Mouse (Mus musculus): Measurements from ENCODE around the gene Gse1.

Gene Gse1

DNA sequence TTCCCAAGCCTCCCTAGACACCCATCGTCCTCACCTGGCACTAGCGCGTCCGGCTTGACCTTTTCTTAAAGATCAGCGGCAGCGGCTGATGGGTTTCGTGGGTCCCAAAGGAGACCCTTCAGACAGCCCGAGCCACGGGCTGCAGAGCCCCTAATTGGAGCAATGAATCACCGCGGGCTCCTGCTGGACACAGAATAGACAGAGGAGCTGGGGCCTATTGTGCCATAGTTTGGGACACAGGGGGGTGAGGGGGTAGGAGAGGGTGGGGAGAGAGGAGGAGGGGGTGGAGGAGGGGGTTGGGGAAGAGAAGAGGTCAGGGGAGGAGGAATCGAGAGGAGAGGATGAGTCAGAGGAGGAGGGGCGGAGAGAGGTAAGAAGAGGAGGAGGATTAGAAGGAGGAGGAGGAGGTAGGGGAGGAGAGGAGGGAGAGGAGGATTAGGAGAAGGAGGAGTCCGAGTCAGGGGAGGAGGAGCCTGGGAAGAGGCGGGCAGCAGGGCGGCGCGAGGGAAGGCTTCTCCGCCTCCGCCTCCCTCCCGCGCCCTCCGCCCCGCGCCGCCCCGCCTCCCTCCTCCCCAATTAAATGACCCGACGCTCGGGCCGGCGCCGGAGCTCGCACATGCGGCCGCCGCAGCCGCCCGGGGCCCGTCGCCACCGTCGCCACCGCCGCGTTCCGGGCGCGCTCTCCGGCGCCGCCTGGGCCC is at the start of gene Gse1:
TSS of gene Gse1 (plus strand) at position 566 of the 701 bp plus-strand sequence.
- DNase-seq: peak; percentile 88 to 91

- peak; percentile 94 to 96 for DNase-seq
Measured at GRCm38 (mm10) chr8:120179027-120179431, 49.2 kb upstream of the Gse1 start.

DNA sequence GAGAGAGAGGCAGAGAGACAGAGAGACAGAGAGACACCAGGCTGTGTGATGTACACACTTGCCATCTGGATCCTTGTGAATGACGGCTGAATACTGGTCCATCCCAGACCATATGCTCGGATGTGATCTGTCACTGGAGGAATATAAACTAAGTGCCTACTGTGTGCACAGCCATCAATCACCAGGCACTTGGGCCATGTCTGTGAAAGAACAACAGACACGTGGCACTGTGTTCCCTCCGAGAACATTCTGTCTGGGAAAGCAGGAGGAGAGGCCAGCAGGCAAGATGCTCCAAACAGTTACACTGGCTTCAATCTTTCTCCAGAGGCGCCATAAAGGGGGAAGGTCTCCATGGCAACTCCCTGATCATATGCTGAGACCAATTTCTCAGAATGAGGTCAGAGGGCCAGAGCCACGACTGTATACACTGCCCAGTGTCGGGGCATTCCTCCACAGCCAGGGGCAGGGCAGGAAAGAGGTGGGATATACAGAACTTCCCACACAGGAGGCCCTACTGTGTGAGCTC is 47.7 kb upstream of the Gse1 start:
- no peak for DNase-seq

GRCm38 (mm10) chr8:120181274-120181673 is 47.0 kb upstream of the Gse1 start:
- DNase-seq: no peak

- no peak for DNase-seq
Measured at GRCm38 (mm10) chr8:120181861-120182414, 46.3 kb upstream of the Gse1 start.

DNA sequence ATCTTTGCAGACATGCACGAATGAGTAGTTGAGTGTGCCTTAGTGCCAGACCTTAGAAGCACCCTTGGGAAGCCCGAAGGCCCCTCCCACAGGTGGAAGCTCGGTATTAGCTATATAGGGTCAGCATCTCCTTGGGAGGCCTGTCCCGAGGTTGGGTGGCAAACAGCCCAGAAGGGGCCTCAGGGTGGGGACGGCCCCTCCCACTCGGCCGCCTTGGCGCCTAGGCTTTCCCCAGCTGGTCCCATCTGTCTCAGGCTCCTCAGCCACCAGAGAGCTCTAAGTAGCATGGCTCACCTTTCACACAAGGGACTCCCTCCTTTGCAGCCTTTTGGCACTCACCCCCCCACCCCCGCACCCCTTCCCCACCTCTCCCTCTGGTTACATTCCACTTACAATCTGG is 43.9 kb upstream of the Gse1 start:
- peak; percentile 67 to 72 for DNase-seq

DNA sequence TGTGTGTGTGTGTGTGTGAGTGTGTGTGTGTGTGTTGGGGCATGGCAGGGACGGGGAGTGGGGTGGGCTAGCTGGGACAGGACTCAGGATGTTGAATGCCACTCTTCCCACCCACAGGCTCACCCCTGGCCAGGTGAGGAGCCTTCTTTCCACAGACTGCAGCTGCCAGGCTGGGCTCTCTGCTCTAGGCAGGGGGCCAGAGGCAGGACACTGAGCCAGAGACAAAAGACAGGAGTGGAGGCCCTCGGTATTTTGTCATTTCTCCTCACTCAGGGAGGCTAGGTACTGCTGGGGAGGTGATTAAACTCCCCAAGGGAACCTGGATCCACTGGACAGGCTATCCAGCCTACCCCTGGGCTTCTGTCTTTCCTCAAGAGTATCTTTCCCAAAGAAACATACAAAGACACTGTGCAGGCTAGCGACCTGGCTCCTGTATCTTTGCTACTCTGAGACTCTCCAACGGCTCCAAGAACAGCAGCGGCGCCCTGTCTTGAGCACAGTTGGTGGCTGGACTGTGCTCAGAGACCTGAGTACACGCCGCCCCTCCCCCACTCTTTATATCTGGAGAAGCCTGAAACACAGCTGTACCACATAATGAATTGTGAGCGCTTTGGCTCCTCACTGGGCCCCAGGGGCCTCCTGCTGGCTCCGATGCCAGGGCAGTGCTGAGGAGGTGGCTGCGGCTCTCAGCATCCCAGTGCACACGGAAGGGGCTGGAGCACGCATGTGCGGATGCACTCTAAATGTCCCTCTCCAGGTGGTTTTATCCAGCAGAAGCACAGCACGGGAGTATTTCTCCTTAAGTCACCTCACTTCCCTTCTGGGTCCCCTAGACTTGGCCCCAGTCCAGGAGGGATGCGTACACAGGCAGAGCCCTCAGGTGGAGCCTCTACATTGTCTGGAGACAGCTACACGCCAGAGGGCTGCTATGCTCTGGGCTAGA is 43.1 kb upstream of the Gse1 start:
- peak; percentile 68 to 77 for DNase-seq

DNA sequence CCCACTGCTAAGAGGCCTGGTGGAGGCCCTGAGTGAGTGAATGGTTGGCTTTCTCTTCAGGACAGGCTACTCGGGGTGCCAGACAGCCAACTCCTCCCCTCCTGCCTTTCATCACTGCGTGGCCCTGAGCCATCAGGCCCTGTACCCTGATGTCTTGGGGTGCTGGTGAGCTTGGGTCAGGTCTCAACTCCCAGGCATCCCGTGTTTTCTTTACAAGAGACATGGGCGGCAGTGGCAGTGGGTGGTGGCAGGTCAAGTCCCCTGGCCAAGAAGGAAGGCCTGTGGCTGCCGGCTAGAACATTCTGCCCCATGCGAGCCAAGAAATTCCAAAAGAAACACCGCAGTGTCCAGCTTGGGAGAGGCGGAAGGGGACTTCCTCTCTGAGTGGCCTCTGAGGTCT is 41.8 kb upstream of the Gse1 start:
- DNase-seq: peak; percentile 25 to 46

GRCm38 (mm10) chr8:120188510-120188909 is 39.7 kb upstream of the Gse1 start:
- peak; percentile 44 to 63 for DNase-seq

DNA sequence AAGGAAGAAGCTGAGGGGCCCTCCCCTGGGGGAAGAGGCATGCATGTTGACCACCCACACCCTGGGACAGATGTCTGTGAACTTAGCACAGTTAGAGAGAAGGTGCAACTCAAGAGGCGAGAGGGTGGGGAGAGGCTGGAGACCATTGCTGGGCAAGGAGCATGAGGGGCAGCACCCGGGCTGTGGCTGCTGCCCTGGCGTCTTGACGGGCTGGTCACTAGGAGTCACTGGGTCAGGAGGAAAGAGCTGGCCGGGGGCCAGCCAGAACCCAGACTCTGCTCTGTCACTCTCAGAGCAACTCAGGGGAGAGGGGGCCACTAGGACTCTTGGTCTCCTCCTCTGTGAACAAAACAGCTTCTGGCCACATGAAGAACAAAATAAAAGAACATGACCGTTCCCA is 38.8 kb upstream of the Gse1 start:
- DNase-seq: no peak

- DNase-seq: no peak
Measured at GRCm38 (mm10) chr8:120190107-120190809, 38.0 kb upstream of the Gse1 start.

DNA sequence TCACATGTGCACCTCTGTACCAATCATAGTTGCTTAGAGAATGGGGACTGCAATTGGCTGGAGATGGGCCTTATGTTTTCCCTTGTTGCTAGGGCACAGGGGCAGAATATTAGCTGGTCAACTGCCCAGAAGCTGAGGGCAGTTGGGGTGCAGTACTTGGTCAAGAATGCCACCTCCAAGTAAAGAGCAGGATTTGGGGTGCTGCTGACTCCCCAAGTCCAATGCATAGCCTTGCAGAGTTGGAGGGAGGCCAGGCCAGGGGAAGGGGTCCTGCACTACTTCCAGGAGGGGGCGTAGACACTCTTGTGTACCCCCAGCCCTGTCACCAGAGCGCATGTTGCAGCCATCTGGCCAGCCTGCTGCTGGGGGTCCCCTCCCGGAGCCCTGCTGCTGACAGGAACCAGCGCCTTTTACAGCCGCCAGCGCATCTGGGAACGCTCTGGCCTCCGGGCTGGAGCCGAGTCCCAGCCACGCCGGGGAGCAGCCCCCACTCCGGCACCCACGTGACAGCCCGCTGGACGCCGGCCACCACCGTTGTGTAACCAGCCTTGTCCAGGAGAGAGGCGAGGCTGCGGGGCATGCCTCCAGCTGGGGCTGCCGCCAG is 37.3 kb upstream of the Gse1 start:
- peak; percentile 93 to 95 for DNase-seq

- no peak for DNase-seq
Measured at GRCm38 (mm10) chr8:120191633-120192032, 36.6 kb upstream of the Gse1 start.

- no peak for DNase-seq
Measured at GRCm38 (mm10) chr8:120192118-120192517, 36.1 kb upstream of the Gse1 start.

GRCm38 (mm10) chr8:120201351-120201750 is 26.9 kb upstream of the Gse1 start:
- DNase-seq: no peak

DNA sequence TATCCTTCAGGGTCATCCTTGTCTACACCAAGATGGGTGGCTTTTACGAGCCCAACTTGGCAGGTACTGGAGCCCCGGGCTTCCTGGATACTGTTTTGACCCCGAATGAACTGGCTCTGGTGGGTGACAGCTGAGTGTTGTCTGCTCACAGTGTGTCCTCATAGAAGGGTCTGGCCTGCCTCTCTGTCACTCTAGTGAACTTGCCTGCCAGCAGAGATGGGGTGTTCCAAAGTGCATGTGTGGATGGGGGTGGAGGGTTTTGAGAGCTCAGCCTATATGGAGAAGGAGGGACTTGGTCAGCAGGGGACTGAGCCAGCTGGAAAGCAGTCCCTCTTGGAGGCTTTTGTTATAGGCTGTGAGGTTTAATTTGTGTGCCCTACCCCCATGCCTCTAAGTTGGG is 25.7 kb upstream of the Gse1 start:
- peak in 1 of 2 experiments; percentile 47 for DNase-seq

GRCm38 (mm10) chr8:120204736-120205360 is 23.4 kb upstream of the Gse1 start:
- DNase-seq: peak; percentile 51 to 70

- no peak for DNase-seq
Measured at GRCm38 (mm10) chr8:120205916-120206315, 22.3 kb upstream of the Gse1 start.

DNA sequence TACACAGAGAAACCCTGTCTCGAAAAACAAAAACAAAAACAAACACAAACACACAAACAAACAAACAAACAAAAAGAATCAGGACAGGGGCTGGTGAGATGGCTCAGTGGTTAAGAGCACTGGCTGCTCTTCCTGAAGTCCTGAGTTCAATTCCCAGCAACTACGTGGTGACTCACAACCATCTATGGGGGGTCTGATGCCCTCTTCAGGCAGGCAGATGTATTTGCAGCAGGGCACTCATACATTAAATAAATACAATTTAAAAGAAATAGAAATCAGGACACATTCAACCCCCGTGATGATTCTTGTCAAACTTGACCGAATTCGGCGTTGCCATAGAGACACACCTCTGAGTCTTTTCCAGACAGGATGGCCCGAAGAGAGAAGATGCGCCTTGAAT is 20.9 kb upstream of the Gse1 start:
- DNase-seq: no peak

GRCm38 (mm10) chr8:120208113-120208512 is 20.1 kb upstream of the Gse1 start:
- DNase-seq: no peak

DNA sequence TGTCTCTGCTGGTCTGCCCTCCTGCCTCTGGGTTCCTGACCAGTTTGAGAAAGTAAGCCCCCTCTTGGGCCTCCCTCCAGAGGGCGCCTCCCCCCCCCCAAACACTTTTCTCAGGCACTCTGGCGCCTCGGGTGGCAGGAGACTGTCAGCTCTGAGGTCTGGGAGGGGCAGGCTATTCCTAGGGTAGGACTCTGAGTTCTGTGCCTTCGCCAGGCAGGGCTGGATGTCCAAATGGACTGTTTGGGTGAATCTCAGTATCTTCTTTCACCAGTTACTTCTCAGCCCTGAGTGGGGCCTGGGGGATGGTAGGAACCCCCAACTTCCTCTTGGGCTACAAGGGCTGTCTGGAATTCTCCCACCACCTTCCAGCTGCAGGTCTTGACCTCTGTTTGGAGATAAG is 16.9 kb upstream of the Gse1 start:
- peak in 1 of 2 experiments; percentile 46 for DNase-seq

DNA sequence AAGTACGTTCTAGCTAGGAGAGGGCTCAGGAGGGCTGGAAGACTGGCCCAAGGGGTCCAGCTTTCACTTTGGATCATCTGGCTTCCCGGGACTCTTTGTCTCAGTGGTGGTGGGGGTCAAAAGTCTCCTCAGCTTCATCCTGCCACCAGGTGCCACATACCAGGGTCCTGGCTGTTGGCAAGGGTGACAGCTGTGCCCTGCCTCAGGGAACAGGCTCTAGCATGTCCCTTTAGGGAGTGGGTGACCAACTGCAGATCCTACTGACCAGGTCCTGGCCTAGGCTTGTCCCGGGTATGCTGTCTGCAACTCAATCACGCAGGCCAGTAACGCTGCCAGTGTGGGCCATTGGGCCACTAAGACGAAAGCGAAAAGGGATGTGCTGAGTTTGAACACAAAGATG is 15.7 kb upstream of the Gse1 start:
- DNase-seq: no peak

Data from kidney, postnatal 4 days (tissue).